Mouse (Mus musculus): Measurements from ENCODE around the gene Dnah11. TPM values are rescaled to one million over a fixed set of nuclear protein-coding genes. Genes with fewer than 3 reads are reported as not detected.

Gene Dnah11
- polyA plus RNA-seq, 1 experiment, result not detected

DNA sequence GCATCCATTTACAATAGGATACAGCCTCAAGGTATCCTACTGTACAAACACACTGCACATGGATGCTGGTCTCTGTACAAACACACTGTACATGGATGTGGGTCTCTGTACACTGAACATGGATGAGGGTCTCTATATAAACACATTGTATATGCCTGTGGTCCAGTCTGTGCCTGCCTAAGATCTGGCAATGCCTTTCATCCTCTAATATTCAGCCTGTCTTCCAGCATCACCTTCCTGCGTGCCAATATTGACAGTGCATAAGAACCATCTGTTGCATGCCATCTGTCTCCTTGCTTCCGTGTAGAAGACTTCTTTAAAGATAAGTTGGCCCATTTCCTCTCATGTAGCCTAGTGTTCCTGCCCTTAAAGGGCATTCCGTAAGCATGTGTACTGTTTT, 100.6 kb downstream of the Dnah11 start:
- no peak overlapping the region for H3K27ac ChIP-seq (ENCODE audit: insufficient read depth, low read depth, low read length)
- H3K4me3 ChIP-seq (ENCODE audit: insufficient read depth, low read length), result no peak overlapping the region
- H3K4me1 ChIP-seq (ENCODE audit: control insufficient read depth, insufficient read depth, low read length), result no peaks in the 10 kb centered on the region
- TF ChIP-seq CTCF (IDR thresholded peaks at IDR 0.05; ENCODE audit: low read depth, low read length) (no peak), POLR2A (IDR thresholded peaks at IDR 0.05; ENCODE audit: borderline replicate concordance, low read depth, low read length) (no peak)

DNA sequence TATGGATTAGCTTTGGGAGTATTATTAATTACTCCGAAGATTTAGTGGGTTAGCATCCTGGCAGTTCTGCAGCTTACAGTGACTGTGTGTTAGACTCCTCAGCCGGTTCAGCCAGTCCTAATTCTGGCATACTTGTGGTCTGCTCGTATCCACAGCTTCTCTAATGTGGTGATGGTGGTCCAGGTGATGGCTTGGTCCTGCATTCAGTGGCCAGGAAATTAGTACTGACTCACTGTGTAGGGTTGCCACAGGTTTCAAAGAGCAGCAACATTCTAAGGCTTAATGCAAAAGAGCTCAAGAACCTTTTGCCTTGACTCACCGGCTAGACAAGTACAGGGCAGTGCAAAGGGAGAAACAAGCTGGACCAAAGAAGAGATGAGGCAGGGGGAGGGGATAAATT, 103.9 kb downstream of the Dnah11 start:
- TF ChIP-seq POLR2A (IDR thresholded peaks at IDR 0.05; ENCODE audit: borderline replicate concordance, low read depth, low read length) (no peak), CTCF (IDR thresholded peaks at IDR 0.05; ENCODE audit: low read depth, low read length) (no peak)
- Histone ChIP-seq H3K27ac (ENCODE audit: insufficient read depth, low read depth, low read length) (no peak overlapping the region), H3K4me1 (ENCODE audit: control insufficient read depth, insufficient read depth, low read length) (no peaks in the 10 kb centered on the region), H3K4me3 (ENCODE audit: insufficient read depth, low read length) (no peak overlapping the region)

DNA sequence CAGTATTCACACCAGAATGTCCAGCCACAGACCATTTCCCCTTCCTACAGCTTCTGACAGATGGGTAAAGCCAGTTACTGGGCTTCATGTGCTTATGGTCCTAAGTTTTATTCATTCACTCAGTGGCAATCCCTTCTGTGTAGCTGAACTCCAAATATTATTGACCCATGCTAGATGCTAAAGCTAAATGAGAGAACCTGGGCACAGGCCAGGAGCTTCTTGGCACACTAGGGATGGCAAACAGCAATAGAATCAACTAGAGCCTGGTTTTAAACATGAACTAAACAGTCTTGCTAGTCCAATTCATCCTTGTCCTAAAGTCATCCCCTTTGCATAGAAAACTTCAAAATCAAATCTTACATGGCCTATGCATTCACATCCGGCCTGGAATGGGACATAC, 113.6 kb downstream of the Dnah11 start:
- TF ChIP-seq POLR2A (IDR thresholded peaks at IDR 0.05; ENCODE audit: borderline replicate concordance, low read depth, low read length) (no peak), CTCF (IDR thresholded peaks at IDR 0.05; ENCODE audit: low read depth, low read length) (no peak)

DNA sequence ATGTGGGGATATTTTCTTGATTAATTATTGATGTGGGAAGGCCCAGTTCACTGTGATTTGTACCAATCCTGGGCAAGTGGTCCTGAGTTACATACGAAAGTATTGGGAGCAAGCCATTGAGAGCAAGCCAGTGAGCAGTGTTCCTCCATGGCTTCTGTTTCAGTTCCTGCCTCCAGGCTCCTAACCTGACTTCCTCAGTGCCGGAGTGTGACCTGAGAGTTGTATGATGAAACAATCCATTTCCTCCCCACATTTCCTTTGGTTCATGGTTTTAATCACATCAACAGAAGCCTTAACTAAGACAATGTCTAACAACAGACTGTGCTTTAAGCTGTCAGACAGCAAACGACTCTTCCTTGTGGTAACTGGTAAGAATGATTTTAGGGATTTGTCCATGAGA, 114.0 kb downstream of the Dnah11 start:
- no peaks in the 10 kb centered on the region for H3K4me1 ChIP-seq (ENCODE audit: control insufficient read depth, insufficient read depth, low read length)
- no peak overlapping the region for H3K4me3 ChIP-seq (ENCODE audit: insufficient read depth, low read length)
- no peak overlapping the region for H3K27ac ChIP-seq (ENCODE audit: insufficient read depth, low read depth, low read length)
- TF ChIP-seq POLR2A (IDR thresholded peaks at IDR 0.05; ENCODE audit: borderline replicate concordance, low read depth, low read length), result no peak
- TF ChIP-seq CTCF (IDR thresholded peaks at IDR 0.05; ENCODE audit: low read depth, low read length), result no peak

More for the DNA sequence above, 113.6 kb downstream of the Dnah11 start:
- Histone ChIP-seq H3K27ac (ENCODE audit: insufficient read depth, low read depth, low read length) (no peak overlapping the region), H3K4me1 (ENCODE audit: control insufficient read depth, insufficient read depth, low read length) (no peaks in the 10 kb centered on the region), H3K4me3 (ENCODE audit: insufficient read depth, low read length) (no peak overlapping the region)

DNA sequence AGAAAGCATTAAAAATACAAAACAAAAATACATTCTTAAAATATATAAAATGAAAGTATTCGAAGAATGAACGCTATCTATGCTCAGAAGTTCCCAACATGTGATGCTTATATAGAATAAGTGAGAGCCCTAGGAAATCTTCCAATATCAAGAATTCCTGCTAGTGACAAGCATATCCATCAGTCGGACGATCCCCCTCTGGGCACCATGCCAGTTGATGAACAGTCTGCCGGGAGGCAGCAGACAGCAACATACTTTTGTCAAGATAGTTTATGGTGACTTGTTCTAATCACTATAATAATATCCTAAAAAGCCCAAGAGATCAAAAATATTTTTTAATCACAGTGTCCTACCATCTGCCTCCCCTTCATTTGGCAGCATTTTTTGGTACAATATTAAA, 114.7 kb downstream of the Dnah11 start:
- Histone ChIP-seq H3K4me1 (ENCODE audit: control insufficient read depth, insufficient read depth, low read length) (no peaks in the 10 kb centered on the region), H3K27ac (ENCODE audit: insufficient read depth, low read depth, low read length) (no peak overlapping the region), H3K4me3 (ENCODE audit: insufficient read depth, low read length) (no peak overlapping the region)
- TF ChIP-seq POLR2A (IDR thresholded peaks at IDR 0.05; ENCODE audit: borderline replicate concordance, low read depth, low read length), result no peak
- no peak for TF ChIP-seq CTCF (IDR thresholded peaks at IDR 0.05; ENCODE audit: low read depth, low read length)

DNA sequence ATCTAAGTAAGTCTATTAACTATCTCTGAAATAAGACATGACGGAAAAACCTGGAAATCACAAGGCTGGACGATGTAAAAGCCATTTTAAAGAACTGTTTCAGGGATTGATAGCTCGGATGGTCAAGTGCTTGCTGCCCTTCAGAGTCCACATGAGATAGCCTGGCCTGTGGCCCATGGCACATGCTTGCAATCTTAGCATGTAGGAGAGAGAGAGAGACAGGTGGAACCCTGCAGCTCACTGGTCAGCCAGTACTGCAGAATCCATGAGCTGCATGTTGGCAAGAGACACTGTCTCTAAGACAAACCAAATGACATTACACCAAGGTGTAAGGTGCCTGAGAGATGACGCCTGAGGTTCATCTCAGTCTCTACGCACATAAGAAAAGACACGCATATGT, 118.4 kb downstream of the Dnah11 start:
- TF ChIP-seq CTCF (IDR thresholded peaks at IDR 0.05; ENCODE audit: low read depth, low read length), result no peak
- TF ChIP-seq POLR2A (IDR thresholded peaks at IDR 0.05; ENCODE audit: borderline replicate concordance, low read depth, low read length), result no peak
- no peak overlapping the region for H3K27ac ChIP-seq (ENCODE audit: insufficient read depth, low read depth, low read length)
- no peaks in the 10 kb centered on the region for H3K4me1 ChIP-seq (ENCODE audit: control insufficient read depth, insufficient read depth, low read length)
- H3K4me3 ChIP-seq (ENCODE audit: insufficient read depth, low read length), result no peak overlapping the region

DNA sequence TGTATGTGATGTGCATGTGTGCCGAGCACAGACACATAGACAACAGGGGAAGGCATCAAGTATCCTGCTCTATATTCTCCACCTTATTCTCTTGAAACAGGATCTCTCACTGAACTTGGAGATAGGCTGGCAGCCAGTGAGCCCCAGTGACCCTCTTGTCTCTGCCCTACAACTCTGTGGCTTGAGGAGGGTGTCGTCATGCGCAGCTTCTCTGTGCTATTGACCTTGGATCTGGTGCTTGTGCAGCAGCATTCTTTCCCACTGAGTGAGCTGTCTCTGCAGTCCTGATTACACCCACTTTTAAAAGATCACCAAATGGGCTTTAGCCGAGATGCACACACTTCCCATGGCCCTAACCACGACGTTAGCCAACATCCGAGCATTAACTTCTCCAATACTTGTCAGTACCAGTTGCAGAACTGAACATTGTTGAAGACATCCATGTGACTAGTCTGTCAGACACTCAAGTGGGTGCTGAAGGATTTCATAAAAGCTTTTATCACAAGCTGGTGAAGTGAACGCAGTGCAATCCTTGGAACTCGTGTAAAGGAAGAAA, 120.3 kb downstream of the Dnah11 start:
- H3K27ac ChIP-seq (ENCODE audit: insufficient read depth, low read depth, low read length), result no peak overlapping the region
- TF ChIP-seq CTCF (IDR thresholded peaks at IDR 0.05; ENCODE audit: low read depth, low read length) (no peak), POLR2A (IDR thresholded peaks at IDR 0.05; ENCODE audit: borderline replicate concordance, low read depth, low read length) (no peak)
- no peak overlapping the region for H3K4me3 ChIP-seq (ENCODE audit: insufficient read depth, low read length)
- no peaks in the 10 kb centered on the region for H3K4me1 ChIP-seq (ENCODE audit: control insufficient read depth, insufficient read depth, low read length)

DNA sequence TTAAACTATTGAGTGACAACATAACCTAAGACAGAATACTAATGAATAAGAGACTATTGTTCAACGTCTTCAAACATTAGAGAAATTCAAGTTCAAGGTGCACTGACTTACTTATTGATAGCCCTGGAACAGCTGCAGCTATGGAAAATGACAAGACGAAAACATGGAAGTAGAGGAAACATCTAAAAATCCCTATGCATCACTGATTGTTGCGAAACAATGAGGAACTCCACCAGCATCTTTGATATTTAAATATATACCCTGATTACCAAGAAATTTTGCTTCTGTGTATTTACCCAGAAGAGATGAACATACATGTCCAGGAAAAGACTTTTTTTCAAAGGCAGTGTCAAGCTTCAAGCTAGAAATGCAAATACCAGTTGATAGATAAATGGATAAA, 122.0 kb downstream of the Dnah11 start:
- H3K27ac ChIP-seq (ENCODE audit: insufficient read depth, low read depth, low read length), result no peak overlapping the region
- TF ChIP-seq POLR2A (IDR thresholded peaks at IDR 0.05; ENCODE audit: borderline replicate concordance, low read depth, low read length), result no peak
- no peak for TF ChIP-seq CTCF (IDR thresholded peaks at IDR 0.05; ENCODE audit: low read depth, low read length)
- H3K4me1 ChIP-seq (ENCODE audit: control insufficient read depth, insufficient read depth, low read length), result no peaks in the 10 kb centered on the region
- no peak overlapping the region for H3K4me3 ChIP-seq (ENCODE audit: insufficient read depth, low read length)

DNA sequence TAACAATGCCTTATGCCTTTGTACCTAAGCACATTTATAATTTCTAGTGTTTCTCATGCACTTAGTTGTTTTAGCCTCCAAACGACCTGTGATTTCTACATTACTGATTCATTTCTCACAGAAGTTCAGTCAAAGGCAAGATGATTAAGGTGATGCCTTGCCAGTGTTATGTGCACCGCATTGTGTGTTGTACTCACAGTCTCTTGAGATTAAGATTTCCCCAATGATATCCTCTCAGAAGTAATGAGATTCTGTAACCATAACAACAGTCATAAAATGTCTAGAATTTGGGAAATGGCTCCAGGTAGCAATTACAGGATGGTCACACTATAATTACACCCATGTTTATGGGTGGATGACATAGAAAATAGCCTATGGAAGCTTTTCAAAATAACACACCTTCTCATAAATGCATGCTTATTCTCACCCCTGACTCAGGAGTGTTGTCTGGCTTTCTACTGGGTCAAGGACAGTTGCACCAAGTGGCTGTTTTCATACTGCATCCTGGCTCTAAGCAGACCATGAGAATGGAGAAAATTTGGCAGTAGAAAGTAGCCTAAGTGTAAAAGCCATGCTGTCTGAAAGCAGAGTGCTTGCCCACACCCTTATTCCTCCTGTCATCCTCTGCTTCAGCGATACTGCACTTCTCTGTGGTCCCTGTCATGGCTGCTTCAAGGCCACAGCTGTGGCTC, 126.5 kb downstream of the Dnah11 start:
- TF ChIP-seq CTCF (IDR thresholded peaks at IDR 0.05; ENCODE audit: low read depth, low read length), result no peak
- TF ChIP-seq POLR2A (IDR thresholded peaks at IDR 0.05; ENCODE audit: borderline replicate concordance, low read depth, low read length), result no peak
- Histone ChIP-seq H3K4me1 (ENCODE audit: control insufficient read depth, insufficient read depth, low read length) (no peaks in the 10 kb centered on the region), H3K27ac (ENCODE audit: insufficient read depth, low read depth, low read length) (no peak overlapping the region), H3K4me3 (ENCODE audit: insufficient read depth, low read length) (no peak overlapping the region)

DNA sequence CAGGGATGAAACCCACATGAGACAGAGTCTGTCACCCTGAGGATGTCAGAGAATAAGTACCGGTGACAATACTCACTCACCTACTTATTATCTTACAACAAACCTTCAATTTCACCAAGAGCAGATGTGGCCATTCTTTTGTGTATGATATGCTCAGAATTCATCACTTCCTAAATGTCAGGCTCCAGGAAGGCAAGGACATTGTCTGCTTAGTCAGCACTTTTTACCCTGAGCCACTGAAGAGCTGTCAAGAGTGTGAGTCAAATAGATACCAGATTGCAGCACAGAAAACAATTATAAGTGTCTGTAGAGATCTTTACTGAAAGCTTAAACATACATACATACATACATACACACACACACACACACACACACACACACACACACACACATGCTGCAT, 127.2 kb downstream of the Dnah11 start:
- no peak overlapping the region for H3K4me3 ChIP-seq (ENCODE audit: insufficient read depth, low read length)
- no peaks in the 10 kb centered on the region for H3K4me1 ChIP-seq (ENCODE audit: control insufficient read depth, insufficient read depth, low read length)
- no peak for TF ChIP-seq CTCF (IDR thresholded peaks at IDR 0.05; ENCODE audit: low read depth, low read length)
- TF ChIP-seq POLR2A (IDR thresholded peaks at IDR 0.05; ENCODE audit: borderline replicate concordance, low read depth, low read length), result no peak
- no peak overlapping the region for H3K27ac ChIP-seq (ENCODE audit: insufficient read depth, low read depth, low read length)

Data from bone marrow macrophage, adult 2 months (primary cell).